8 mouse cellular contexts compared by ENCODE assay signal in the genomic region with DNA sequence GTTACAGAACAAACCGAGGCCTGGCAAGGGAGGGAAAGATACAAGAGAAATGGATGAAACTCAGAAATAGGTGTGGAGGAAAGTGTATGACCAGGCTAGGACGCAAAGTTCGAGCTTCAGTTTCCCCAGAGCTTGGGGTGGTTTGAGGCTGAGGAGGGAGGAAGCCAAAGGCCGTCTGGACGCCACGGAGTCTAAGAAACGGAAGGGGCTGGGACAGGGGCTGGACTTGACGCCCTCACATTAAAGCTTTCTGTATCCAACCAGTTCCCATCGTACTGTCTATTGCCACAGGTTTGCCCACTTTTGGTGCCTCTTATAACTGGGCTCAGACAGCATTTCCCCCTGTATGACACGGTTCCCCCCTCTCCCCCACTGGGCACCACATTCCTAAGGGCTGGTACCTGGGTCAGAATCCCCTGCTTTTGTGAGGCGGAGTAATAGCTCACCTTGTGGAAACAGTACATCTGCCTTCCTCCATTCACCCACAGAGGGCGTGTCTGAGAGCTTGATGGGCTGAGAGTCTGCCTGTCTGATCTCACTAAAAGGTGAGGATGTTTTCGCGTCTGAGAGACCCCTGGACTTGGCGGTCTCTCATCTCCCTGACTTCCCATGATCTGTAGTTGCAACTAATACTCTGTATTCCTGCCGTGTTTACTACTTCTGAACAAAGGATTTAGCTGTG.
DNase-seq lines count a peak whose midpoint lies in the region; ATAC-seq and TF ChIP-seq lines count a peak whose summit lies in the region.
"Had no signal": no experiment of that assay in that cellular context is flagged by ENCODE, and none has a peak within 500 bp of the region (broad histone marks: within the 10 kb centered on the region; RNA-seq: fewer than 3 reads in every experiment).

No protein-coding gene starts in this region.

- peaks cover 14% of the 10 kb centered on the region for H3K4me1 ChIP-seq in lung, adult 2 months (ENCODE audit: control insufficient read depth, insufficient read depth, low read length)
- no peaks in the 10 kb centered on the region for H3K4me1 ChIP-seq in forebrain, postnatal 0 days (ENCODE audit: insufficient read depth)
- H3K4me1 ChIP-seq in midbrain, embryonic 13.5 days (replicated peaks) = 0 out of 2 replicates have a peak, but pooled peaks cover 5% of the 10 kb centered on the region

- no peak overlapping the region for H3K27ac ChIP-seq in forebrain, postnatal 0 days (ENCODE audit: low read depth, low read length)
- no peak overlapping the region for H3K27ac ChIP-seq in midbrain, embryonic 13.5 days

- 0 out of 2 replicates have a peak, but pooled peaks have one; percentile 13 for TF ChIP-seq POLR2A in lung, adult 2 months (IDR thresholded peaks at IDR 0.05; ENCODE audit: borderline replicate concordance, extremely low read depth, low read depth, low read length)

- no peak overlapping the region for H3K4me3 ChIP-seq in lung, adult 2 months (replicated peaks; ENCODE audit: extremely low read depth, low read depth, low read length)
- no peak overlapping the region for H3K4me3 ChIP-seq in forebrain, postnatal 0 days (ENCODE audit: low read depth, low read length)
- H3K4me3 ChIP-seq in midbrain, embryonic 13.5 days (replicated peaks) = no peak overlapping the region

- H3K9ac ChIP-seq in forebrain, postnatal 0 days = no peak overlapping the region
- H3K9ac ChIP-seq in midbrain, embryonic 13.5 days (replicated peaks) = no peak overlapping the region

- no peaks in the 10 kb centered on the region for H3K9me3 ChIP-seq in forebrain, postnatal 0 days (ENCODE audit: low read length)
- no peaks in the 10 kb centered on the region for H3K9me3 ChIP-seq in midbrain, embryonic 13.5 days

- DNase-seq in lung, adult 2 months = no peak
- no peak for DNase-seq in lung, postnatal 10 days
- no peak for DNase-seq in forebrain, postnatal 0 days
- DNase-seq in natural killer cell, adult 2 months (ENCODE audit: low spot score in 2 of 2) = no peak
- DNase-seq in right cerebral cortex, postnatal 25 days = no peak

- 26% methylated on average over 16 of the region's 16 CpGs for WGBS in lung, adult 2 months
- WGBS in forebrain, postnatal 0 days = 26% methylated on average over 16 of the region's 16 CpGs
- 20% methylated on average over 16 of the region's 16 CpGs for WGBS in midbrain, embryonic 13.5 days

- H3K27me3 ChIP-seq in forebrain, postnatal 0 days (ENCODE audit: insufficient read depth, low read length) = no peaks in the 10 kb centered on the region
- peaks cover 10% of the 10 kb centered on the region; the same call in 1 of the 2 replicates for H3K27me3 ChIP-seq in midbrain, embryonic 13.5 days

- H3K4me2 ChIP-seq in forebrain, postnatal 0 days (ENCODE audit: low read depth) = no peak overlapping the region
- 0 out of 2 replicates have a peak overlapping the region, but pooled peaks have one; percentile 27 for H3K4me2 ChIP-seq in midbrain, embryonic 13.5 days (replicated peaks)

- peak; percentile 14; the same call in 1 of the 2 replicates for TF ChIP-seq CTCF in lung, adult 2 months (IDR thresholded peaks at IDR 0.05; ENCODE audit: insufficient read depth, low read length)
- peak; percentile 37 for TF ChIP-seq CTCF in forebrain, postnatal 0 days (IDR thresholded peaks at IDR 0.05; ENCODE audit: low read depth)

- ATAC-seq in common myeloid progenitor, adult 5-6 weeks (replicated peaks; ENCODE audit: low read depth, poor library complexity, severe bottlenecking) = 0 out of 2 replicates have a peak, but pooled peaks have one; percentile 21
- no peak for ATAC-seq in forebrain, postnatal 0 days
- 0 out of 2 replicates have a peak, but pooled peaks have one; percentile 19 for ATAC-seq in midbrain, embryonic 13.5 days
- ATAC-seq: activated CD4-positive, CD25-positive, alpha-beta regulatory T cell, adult 4 months had no signal

- no peaks in the 10 kb centered on the region for H3K36me3 ChIP-seq in forebrain, postnatal 0 days (ENCODE audit: insufficient read depth)
- no peaks in the 10 kb centered on the region for H3K36me3 ChIP-seq in midbrain, embryonic 13.5 days
